In genomic region chr10:90969355-90970174, GRCm38 (mm10) we compare ENCODE assay signal across 8 mouse cellular contexts.
DNase-seq lines count a peak whose midpoint lies in the region; ATAC-seq and TF ChIP-seq lines count a peak whose summit lies in the region.

No protein-coding gene starts in this region.

- peak overlapping the region; percentile 18 for H3K9ac ChIP-seq in lung, embryonic 15.5 days
- peak overlapping the region; percentile 58 for H3K9ac ChIP-seq in intestine, embryonic 16.5 days (ENCODE audit: low read depth, low read length)

- peak; percentile 47; the same call in 1 of the 2 replicates for ATAC-seq in lung, embryonic 15.5 days (ENCODE audit: borderline replicate concordance, extremely low read depth, low FRiP score, low TSS enrichment)
- peak; percentile 60 for ATAC-seq in intestine, embryonic 16.5 days

- no peak overlapping the region for H3K27ac ChIP-seq in lung, embryonic 15.5 days
- H3K27ac ChIP-seq in cortical plate, adult 2 months (ENCODE audit: insufficient read depth, low read length): peak overlapping the region; percentile 58
- no peak overlapping the region for H3K27ac ChIP-seq in intestine, embryonic 16.5 days (ENCODE audit: low read length)

- H3K4me2 ChIP-seq in lung, embryonic 15.5 days: peak overlapping the region; percentile 89
- H3K4me2 ChIP-seq in intestine, embryonic 16.5 days (ENCODE audit: low read depth, low read length): peak overlapping the region; percentile 92

- peaks cover 10% of the 10 kb centered on the region for H3K4me1 ChIP-seq in lung, embryonic 15.5 days
- H3K4me1 ChIP-seq in lung, adult 2 months (ENCODE audit: control insufficient read depth, insufficient read depth, low read length): peaks cover 4% of the 10 kb centered on the region; the same call in 1 of the 2 replicates
- H3K4me1 ChIP-seq in cortical plate, adult 2 months (ENCODE audit: control insufficient read depth, insufficient read depth, low read length): peaks cover 26% of the 10 kb centered on the region
- H3K4me1 ChIP-seq in intestine, embryonic 16.5 days (ENCODE audit: control insufficient read depth, insufficient read depth, low read length): peaks cover 8% of the 10 kb centered on the region

- peak overlapping the region; percentile 44 for H3K4me3 ChIP-seq in lung, embryonic 15.5 days
- no peak overlapping the region for H3K4me3 ChIP-seq in lung, adult 2 months (replicated peaks; ENCODE audit: extremely low read depth, low read depth, low read length)
- no peak overlapping the region for H3K4me3 ChIP-seq in cortical plate, adult 2 months (ENCODE audit: insufficient read depth, low read length)
- peak overlapping the region; percentile 52 for H3K4me3 ChIP-seq in intestine, embryonic 16.5 days (ENCODE audit: low read length)

- no peak for DNase-seq in lung, adult 2 months
- peak; percentile 52 to 55 for DNase-seq in heart, adult 18-20 months
- DNase-seq in lung, postnatal 36 days: peak; percentile 7
- peak; percentile 63 for DNase-seq in splenic B cell, adult 2 months (ENCODE audit: low read depth, low spot score)
- no peak for DNase-seq in right cerebral cortex, adult 18-20 months

- peaks cover 51% of the 10 kb centered on the region for H3K27me3 ChIP-seq in lung, embryonic 15.5 days
- H3K27me3 ChIP-seq in intestine, embryonic 16.5 days (replicated peaks; ENCODE audit: control insufficient read depth, insufficient read depth, low read length): peaks cover 13% of the 10 kb centered on the region
- no peaks in the 10 kb centered on the region; the same call in 1 of the 2 replicates for H3K27me3 ChIP-seq in splenic B cell, adult 2 months (ENCODE audit: control insufficient read depth, insufficient read depth, low read length, poor library complexity, severe bottlenecking)

- no peaks in the 10 kb centered on the region for H3K9me3 ChIP-seq in lung, embryonic 15.5 days
- H3K9me3 ChIP-seq in intestine, embryonic 16.5 days (ENCODE audit: control insufficient read depth, low read length): no peaks in the 10 kb centered on the region

- no peak for TF ChIP-seq CTCF in lung, adult 2 months (IDR thresholded peaks at IDR 0.05; ENCODE audit: insufficient read depth, low read length)
- TF ChIP-seq CTCF in cortical plate, adult 2 months (IDR thresholded peaks at IDR 0.05; ENCODE audit: extremely low read depth, insufficient read depth, low read length): no peak

- TF ChIP-seq POLR2A in lung, adult 2 months (IDR thresholded peaks at IDR 0.05; ENCODE audit: borderline replicate concordance, extremely low read depth, low read depth, low read length): no peak
- TF ChIP-seq POLR2A in cortical plate, adult 2 months (IDR thresholded peaks at IDR 0.05; ENCODE audit: extremely low read depth, insufficient read depth, low read length): no peak

- WGBS in lung, embryonic 15.5 days: 3% methylated on average over 71 of the region's 72 CpGs
- WGBS in lung, adult 2 months: 6% methylated on average over 72 of the region's 72 CpGs
- WGBS in intestine, embryonic 16.5 days: 2% methylated on average over 72 of the region's 72 CpGs

- no peaks in the 10 kb centered on the region for H3K36me3 ChIP-seq in lung, embryonic 15.5 days
- H3K36me3 ChIP-seq in intestine, embryonic 16.5 days (ENCODE audit: control insufficient read depth, insufficient read depth, low read length): no peaks in the 10 kb centered on the region
- H3K36me3 ChIP-seq in splenic B cell, adult 2 months (ENCODE audit: control insufficient read depth, insufficient read depth, low read length, poor library complexity, severe bottlenecking): no peaks in the 10 kb centered on the region

Comparison
In these comparisons a context has a peak if more than half of its experiments do, and no peak if none do; other contexts are left out.
1. H3K4me3 ChIP-seq: peak in lung, embryonic 15.5 days (single experiment) and intestine, embryonic 16.5 days (single experiment); none in lung, adult 2 months (single experiment) and cortical plate, adult 2 months (single experiment).
2. DNase-seq: peak in heart, adult 18-20 months (2 of 2), lung, postnatal 36 days (single experiment) and splenic B cell, adult 2 months (single experiment); none in lung, adult 2 months (single experiment) and right cerebral cortex, adult 18-20 months (single experiment).